Mouse (Mus musculus): ENCODE measurements around the gene Slc35f2. TPM values are rescaled to one million over a fixed set of nuclear protein-coding genes. Genes with fewer than 3 reads are reported as not detected.

The Slc35f2 gene
- polyA plus RNA-seq, 1 experiment from 2014 or later, result 14.3 TPM

DNA sequence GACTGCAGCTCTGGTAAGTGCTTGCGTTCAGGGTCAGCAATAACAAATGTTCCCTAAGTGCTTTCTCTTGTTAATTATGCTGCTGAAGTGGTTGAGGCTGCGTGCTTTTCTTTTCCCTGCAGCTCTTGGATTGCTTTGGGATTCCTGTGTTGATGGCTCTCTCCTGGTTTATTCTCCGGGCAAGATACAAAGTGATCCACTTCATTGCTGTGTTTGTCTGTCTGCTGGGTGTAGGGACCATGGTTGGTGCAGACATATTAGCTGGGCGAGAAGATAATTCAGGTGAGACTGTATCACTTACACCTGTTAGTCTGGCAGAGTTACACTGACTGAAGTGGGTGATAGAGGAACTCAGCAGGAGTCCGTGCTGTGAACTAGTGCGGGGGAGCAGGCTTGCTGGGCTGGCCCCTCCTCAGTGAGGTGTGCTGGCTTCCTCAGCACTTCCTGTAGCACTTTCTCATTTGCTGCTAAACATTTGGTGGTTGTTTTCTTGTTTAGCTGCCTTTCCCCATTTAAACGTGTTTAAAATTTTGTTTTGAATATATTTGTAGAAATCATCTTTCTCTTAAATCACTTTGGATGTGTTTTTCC is 35.3 kb downstream of the Slc35f2 start:
- no peak for ATAC-seq
- no peaks in the 10 kb centered on the region for H3K36me3 ChIP-seq (ENCODE audit: control insufficient read depth, insufficient read depth, low read length)
- no peak overlapping the region for H3K9ac ChIP-seq (ENCODE audit: low read depth, low read length)
- no peak overlapping the region for H3K27ac ChIP-seq (ENCODE audit: low read length)
- H3K27me3 ChIP-seq (ENCODE audit: control insufficient read depth, insufficient read depth, low read depth, low read length), result no peaks in the 10 kb centered on the region
- no peaks in the 10 kb centered on the region for H3K9me3 ChIP-seq (replicated peaks; ENCODE audit: control insufficient read depth, low read length, poor library complexity, severe bottlenecking)
- H3K4me1 ChIP-seq (ENCODE audit: control insufficient read depth, insufficient read depth, low read length), result no peaks in the 10 kb centered on the region; the same call in 1 of the 2 replicates
- 24% methylated on average over 7 of the region's 7 CpGs for WGBS
- no peak overlapping the region for H3K4me2 ChIP-seq (ENCODE audit: low read length)
- no peak overlapping the region for H3K4me3 ChIP-seq (ENCODE audit: low read depth, low read length)

DNA sequence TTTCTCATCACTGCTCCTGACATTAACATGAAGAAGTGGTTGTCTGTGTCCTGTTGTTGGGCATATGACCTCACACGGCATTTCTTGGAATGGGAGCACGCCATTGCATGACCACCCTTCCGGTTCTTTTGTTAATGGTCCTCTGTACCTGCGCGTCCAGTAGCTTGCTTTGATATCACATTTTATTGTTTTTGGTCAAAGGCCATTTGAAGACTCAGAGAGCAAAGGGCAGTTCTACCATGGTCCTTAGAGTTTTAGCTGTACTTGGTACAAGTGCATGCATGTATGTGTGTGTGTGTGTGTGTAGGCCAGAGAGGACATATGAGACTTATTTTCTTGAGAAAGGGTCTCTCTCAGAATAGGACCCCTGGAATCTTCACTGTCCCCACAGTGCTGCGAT is 42.1 kb downstream of the Slc35f2 start:
- no peak for ATAC-seq
- H3K9me3 ChIP-seq (replicated peaks; ENCODE audit: control insufficient read depth, low read length, poor library complexity, severe bottlenecking), result no peaks in the 10 kb centered on the region
- H3K27ac ChIP-seq (ENCODE audit: low read length), result no peak overlapping the region
- no peaks in the 10 kb centered on the region for H3K36me3 ChIP-seq (ENCODE audit: control insufficient read depth, insufficient read depth, low read length)
- no peak overlapping the region for H3K9ac ChIP-seq (ENCODE audit: low read depth, low read length)
- H3K4me2 ChIP-seq (ENCODE audit: low read length), result no peak overlapping the region
- H3K4me1 ChIP-seq (ENCODE audit: control insufficient read depth, insufficient read depth, low read length), result no peaks in the 10 kb centered on the region
- H3K4me3 ChIP-seq (ENCODE audit: low read depth, low read length), result no peak overlapping the region
- 96% methylated on average over 6 of the region's 6 CpGs for WGBS
- H3K27me3 ChIP-seq (ENCODE audit: control insufficient read depth, insufficient read depth, low read depth, low read length), result no peaks in the 10 kb centered on the region

DNA sequence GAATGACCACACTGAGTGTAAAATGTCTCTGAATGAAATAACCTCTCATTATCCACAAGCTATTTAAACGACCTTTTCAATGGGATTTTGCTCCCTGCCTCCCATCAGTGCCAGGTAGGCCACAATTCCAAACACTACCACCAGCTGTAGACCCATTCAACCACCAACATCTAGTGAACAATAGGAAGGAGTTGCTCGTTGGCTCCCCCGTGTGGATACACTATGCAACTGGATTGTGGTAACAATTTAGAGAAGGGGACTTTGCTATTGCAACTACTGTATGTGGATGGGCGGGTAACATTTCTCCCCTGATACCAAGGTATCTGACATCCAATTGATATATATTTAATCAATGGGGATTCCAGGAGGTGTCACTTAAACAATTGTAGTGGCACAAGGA is 47.4 kb downstream of the Slc35f2 start:
- H3K4me3 ChIP-seq (ENCODE audit: low read depth, low read length), result no peak overlapping the region
- no peaks in the 10 kb centered on the region for H3K4me1 ChIP-seq (ENCODE audit: control insufficient read depth, insufficient read depth, low read length)
- H3K27me3 ChIP-seq (ENCODE audit: control insufficient read depth, insufficient read depth, low read depth, low read length), result no peaks in the 10 kb centered on the region
- no peak overlapping the region for H3K4me2 ChIP-seq (ENCODE audit: low read length)
- no peaks in the 10 kb centered on the region for H3K9me3 ChIP-seq (replicated peaks; ENCODE audit: control insufficient read depth, low read length, poor library complexity, severe bottlenecking)
- ATAC-seq, result no peak
- H3K27ac ChIP-seq (ENCODE audit: low read length), result no peak overlapping the region
- no peaks in the 10 kb centered on the region for H3K36me3 ChIP-seq (ENCODE audit: control insufficient read depth, insufficient read depth, low read length)
- H3K9ac ChIP-seq (ENCODE audit: low read depth, low read length), result no peak overlapping the region
- 38% methylated on average over 4 of the region's 4 CpGs for WGBS

GRCm38 (mm10) chr9:53825318-53825717 is 54.0 kb downstream of the Slc35f2 start:
- no peaks in the 10 kb centered on the region for H3K27me3 ChIP-seq (ENCODE audit: control insufficient read depth, insufficient read depth, low read depth, low read length)
- no peak overlapping the region for H3K27ac ChIP-seq (ENCODE audit: low read length)
- H3K36me3 ChIP-seq (ENCODE audit: control insufficient read depth, insufficient read depth, low read length), result no peaks in the 10 kb centered on the region
- no peak overlapping the region for H3K4me3 ChIP-seq (ENCODE audit: low read depth, low read length)
- no peak overlapping the region for H3K9ac ChIP-seq (ENCODE audit: low read depth, low read length)
- H3K4me2 ChIP-seq (ENCODE audit: low read length), result no peak overlapping the region
- H3K9me3 ChIP-seq (replicated peaks; ENCODE audit: control insufficient read depth, low read length, poor library complexity, severe bottlenecking), result no peaks in the 10 kb centered on the region
- ATAC-seq, result no peak; the same call in 1 of the 2 replicates
- H3K4me1 ChIP-seq (ENCODE audit: control insufficient read depth, insufficient read depth, low read length), result no peaks in the 10 kb centered on the region; the same call in 1 of the 2 replicates
- WGBS, result 9% methylated on average over 9 of the region's 9 CpGs

DNA sequence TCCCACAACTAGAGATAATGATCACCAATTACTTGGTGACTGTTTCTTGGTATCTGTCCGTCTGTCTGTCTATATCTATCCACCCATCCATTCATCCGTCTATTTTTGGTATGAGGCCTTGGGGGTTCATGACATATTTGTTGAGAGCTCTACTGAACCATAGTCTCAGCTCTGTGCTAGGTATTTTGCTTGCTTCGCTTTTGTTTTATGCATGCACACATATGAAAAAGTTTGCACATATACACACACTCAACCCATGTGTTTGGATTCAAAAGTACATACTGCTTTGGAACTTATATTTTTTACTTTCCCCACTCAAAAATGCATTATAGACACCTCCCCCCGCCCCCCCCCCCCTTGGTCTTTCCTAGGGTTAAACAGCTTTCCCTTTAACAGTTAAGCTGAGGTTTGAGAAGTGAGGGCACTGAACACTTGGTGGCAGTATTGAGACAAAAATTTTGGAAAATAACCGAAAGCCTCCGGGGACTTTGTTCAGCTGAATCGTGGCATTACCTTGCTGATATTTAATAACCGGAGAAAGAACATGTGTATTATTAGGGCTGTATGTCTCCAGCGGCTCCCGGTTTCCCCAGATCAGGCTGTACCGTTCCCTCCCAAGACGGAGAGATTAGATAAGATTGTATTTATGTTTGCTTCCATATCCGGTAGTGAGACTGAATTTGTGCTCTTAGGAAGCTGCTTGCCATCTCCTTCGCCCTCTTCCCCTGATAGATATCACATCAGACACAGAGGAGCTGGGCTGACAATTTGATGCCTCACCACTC is 57.9 kb downstream of the Slc35f2 start:
- peak overlapping the region; percentile 76 for H3K9ac ChIP-seq (ENCODE audit: low read depth, low read length)
- H3K9me3 ChIP-seq (replicated peaks; ENCODE audit: control insufficient read depth, low read length, poor library complexity, severe bottlenecking), result no peaks in the 10 kb centered on the region
- H3K4me1 ChIP-seq (ENCODE audit: control insufficient read depth, insufficient read depth, low read length), result no peaks in the 10 kb centered on the region; the same call in 1 of the 2 replicates
- 17% methylated on average over 14 of the region's 14 CpGs for WGBS
- peak overlapping the region; percentile 50 for H3K4me3 ChIP-seq (ENCODE audit: low read depth, low read length)
- peak; percentile 80 for ATAC-seq
- H3K27me3 ChIP-seq (ENCODE audit: control insufficient read depth, insufficient read depth, low read depth, low read length), result no peaks in the 10 kb centered on the region
- H3K36me3 ChIP-seq (ENCODE audit: control insufficient read depth, insufficient read depth, low read length), result no peaks in the 10 kb centered on the region
- H3K4me2 ChIP-seq (ENCODE audit: low read length), result peak overlapping the region; percentile 82
- H3K27ac ChIP-seq (ENCODE audit: low read length), result peak overlapping the region; percentile 85

DNA sequence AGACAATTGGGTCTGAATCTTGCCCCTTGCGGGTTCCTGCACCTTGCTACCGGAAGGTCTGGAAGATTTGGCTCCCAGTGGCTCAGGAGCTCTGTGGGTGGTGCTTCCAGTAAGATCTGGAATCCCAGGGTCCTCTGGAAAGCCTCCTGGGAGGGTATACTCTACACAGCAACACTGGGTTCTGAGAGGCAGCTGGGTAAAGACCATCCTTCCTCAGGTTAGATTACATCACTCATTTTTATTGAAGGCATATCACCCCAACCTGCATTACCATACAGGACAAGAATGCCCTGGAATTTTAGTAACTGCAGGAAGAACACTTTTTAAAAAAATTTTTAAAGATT is 58.5 kb downstream of the Slc35f2 start:
- Histone ChIP-seq H3K36me3 (ENCODE audit: control insufficient read depth, insufficient read depth, low read length) (no peaks in the 10 kb centered on the region), H3K9me3 (replicated peaks; ENCODE audit: control insufficient read depth, low read length, poor library complexity, severe bottlenecking) (no peaks in the 10 kb centered on the region), H3K27ac (ENCODE audit: low read length) (peak overlapping the region; percentile 85), H3K4me1 (ENCODE audit: control insufficient read depth, insufficient read depth, low read length) (no peaks in the 10 kb centered on the region; the same call in 1 of the 2 replicates), H3K4me3 (ENCODE audit: low read depth, low read length) (peak overlapping the region; percentile 50), H3K9ac (ENCODE audit: low read depth, low read length) (peak overlapping the region; percentile 76), H3K27me3 (ENCODE audit: control insufficient read depth, insufficient read depth, low read depth, low read length) (no peaks in the 10 kb centered on the region), H3K4me2 (ENCODE audit: low read length) (peak overlapping the region; percentile 82)
- peak; percentile 69; the same call in 1 of the 2 replicates for ATAC-seq
- 19% methylated on average over 2 of the region's 2 CpGs for WGBS

GRCm38 (mm10) chr9:53835039-53835438 is 63.7 kb downstream of the Slc35f2 start:
- no peaks in the 10 kb centered on the region for H3K9me3 ChIP-seq (replicated peaks; ENCODE audit: control insufficient read depth, low read length, poor library complexity, severe bottlenecking)
- H3K4me1 ChIP-seq (ENCODE audit: control insufficient read depth, insufficient read depth, low read length), result no peaks in the 10 kb centered on the region
- WGBS, result 69% methylated on average over 3 of the region's 3 CpGs
- ATAC-seq, result no peak
- H3K27ac ChIP-seq (ENCODE audit: low read length), result no peak overlapping the region
- no peaks in the 10 kb centered on the region for H3K27me3 ChIP-seq (ENCODE audit: control insufficient read depth, insufficient read depth, low read depth, low read length)
- H3K4me2 ChIP-seq (ENCODE audit: low read length), result no peak overlapping the region
- no peak overlapping the region for H3K9ac ChIP-seq (ENCODE audit: low read depth, low read length)
- no peak overlapping the region for H3K4me3 ChIP-seq (ENCODE audit: low read depth, low read length)
- H3K36me3 ChIP-seq (ENCODE audit: control insufficient read depth, insufficient read depth, low read length), result no peaks in the 10 kb centered on the region

DNA sequence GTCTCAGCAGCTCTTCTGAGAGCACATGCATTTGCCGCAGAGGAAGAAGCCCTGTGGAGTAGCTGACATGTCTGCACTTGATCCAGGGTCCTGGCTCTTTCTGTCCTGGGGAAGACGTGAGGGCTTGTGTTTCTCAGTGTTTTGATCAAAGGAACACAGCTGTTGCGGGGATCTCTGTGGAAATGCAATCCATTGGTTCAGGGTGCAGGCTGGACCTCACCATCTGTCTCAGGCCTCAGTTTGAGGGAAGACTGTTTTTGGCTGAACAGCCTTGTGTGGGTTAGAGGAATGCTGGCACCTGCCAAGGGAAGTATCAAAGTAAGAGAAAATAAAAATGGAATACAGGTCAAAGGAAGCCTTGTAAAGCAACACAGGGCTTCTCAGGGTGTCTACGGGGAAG is 64.6 kb downstream of the Slc35f2 start:
- WGBS, result 64% methylated on average over 4 of the region's 4 CpGs
- H3K9ac ChIP-seq (ENCODE audit: low read depth, low read length), result no peak overlapping the region
- H3K9me3 ChIP-seq (replicated peaks; ENCODE audit: control insufficient read depth, low read length, poor library complexity, severe bottlenecking), result no peaks in the 10 kb centered on the region
- no peaks in the 10 kb centered on the region for H3K36me3 ChIP-seq (ENCODE audit: control insufficient read depth, insufficient read depth, low read length)
- H3K4me1 ChIP-seq (ENCODE audit: control insufficient read depth, insufficient read depth, low read length), result no peaks in the 10 kb centered on the region
- no peak for ATAC-seq
- H3K4me2 ChIP-seq (ENCODE audit: low read length), result no peak overlapping the region
- H3K4me3 ChIP-seq (ENCODE audit: low read depth, low read length), result no peak overlapping the region
- H3K27me3 ChIP-seq (ENCODE audit: control insufficient read depth, insufficient read depth, low read depth, low read length), result no peaks in the 10 kb centered on the region
- no peak overlapping the region for H3K27ac ChIP-seq (ENCODE audit: low read length)

- Histone ChIP-seq H3K4me3 (ENCODE audit: low read depth, low read length) (no peak overlapping the region), H3K4me2 (ENCODE audit: low read length) (no peak overlapping the region), H3K27me3 (ENCODE audit: control insufficient read depth, insufficient read depth, low read depth, low read length) (no peaks in the 10 kb centered on the region), H3K36me3 (ENCODE audit: control insufficient read depth, insufficient read depth, low read length) (no peaks in the 10 kb centered on the region), H3K4me1 (ENCODE audit: control insufficient read depth, insufficient read depth, low read length) (no peaks in the 10 kb centered on the region), H3K9me3 (replicated peaks; ENCODE audit: control insufficient read depth, low read length, poor library complexity, severe bottlenecking) (no peaks in the 10 kb centered on the region), H3K27ac (ENCODE audit: low read length) (no peak overlapping the region), H3K9ac (ENCODE audit: low read depth, low read length) (no peak overlapping the region)
- no peak for ATAC-seq
- WGBS, result 80% methylated on average over 8 of the region's 8 CpGs
Measured at GRCm38 (mm10) chr9:53838816-53839215, 67.5 kb downstream of the Slc35f2 start.
